Comparison of ENCODE assay signal across 18 mouse cellular contexts in the genomic region with DNA sequence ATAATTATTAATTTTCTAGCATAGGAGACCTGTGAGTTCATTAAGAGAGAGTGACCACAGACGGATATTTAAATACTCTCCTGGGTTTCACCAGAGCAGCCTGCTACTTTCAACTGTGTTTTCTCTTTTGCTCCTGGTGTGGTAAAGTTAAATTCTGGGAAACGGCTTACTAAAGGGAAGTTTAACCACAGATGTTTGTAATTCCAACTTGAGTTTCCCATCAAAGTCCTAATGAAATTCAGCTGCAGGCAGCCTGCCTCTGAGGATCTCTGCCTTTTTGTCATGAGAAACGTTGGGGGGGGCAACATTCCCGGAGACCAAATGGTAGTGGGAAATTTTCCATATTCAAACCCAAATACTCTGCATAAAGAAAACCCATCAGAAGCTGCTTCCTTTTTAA. TPM values are rescaled to one million over a fixed set of nuclear protein-coding genes. Genes with fewer than 3 reads are reported as not detected.
DNase-seq lines count a peak whose midpoint lies in the region; ATAC-seq and TF ChIP-seq lines count a peak whose summit lies in the region.
"Had no signal": no experiment of that assay in that cellular context is flagged by ENCODE, and none has a peak within 500 bp of the region (broad histone marks: within the 10 kb centered on the region; RNA-seq: fewer than 3 reads in every experiment).

No protein-coding gene starts in this region.

- no peak for TF ChIP-seq CTCF in stomach, postnatal 0 days (IDR thresholded peaks at IDR 0.05; ENCODE audit: low read depth)
- no peak for TF ChIP-seq CTCF in embryonic fibroblast, embryonic 13.5 days (IDR thresholded peaks at IDR 0.05; ENCODE audit: borderline replicate concordance, insufficient read depth, low read length)

- no peak for TF ChIP-seq EP300 in stomach, postnatal 0 days (optimal IDR thresholded peaks at IDR 0.05)

- H3K9ac ChIP-seq in hindbrain, embryonic 13.5 days, result no peak overlapping the region
- H3K9ac ChIP-seq in stomach, embryonic 14.5 days (replicated peaks; ENCODE audit: low read depth, low read length), result no peak overlapping the region
- H3K9ac ChIP-seq in stomach, postnatal 0 days (ENCODE audit: low read length), result no peak overlapping the region
- H3K9ac ChIP-seq in stomach, embryonic 16.5 days (ENCODE audit: low read length), result no peak overlapping the region
- H3K9ac ChIP-seq: heart, embryonic 13.5 days; midbrain, embryonic 15.5 days had no signal

- no peak for TF ChIP-seq POLR2A in embryonic fibroblast, embryonic 13.5 days (IDR thresholded peaks at IDR 0.05; ENCODE audit: low read depth, low read length)

- no peak overlapping the region for H3K4me2 ChIP-seq in hindbrain, embryonic 13.5 days
- no peak overlapping the region for H3K4me2 ChIP-seq in stomach, embryonic 14.5 days (replicated peaks; ENCODE audit: low read depth, low read length)
- no peak overlapping the region for H3K4me2 ChIP-seq in stomach, postnatal 0 days (replicated peaks; ENCODE audit: low read depth)
- H3K4me2 ChIP-seq in stomach, embryonic 16.5 days (ENCODE audit: low read depth, low read length), result no peak overlapping the region
- H3K4me2 ChIP-seq: heart, embryonic 13.5 days; midbrain, embryonic 15.5 days had no signal

- H3K36me3 ChIP-seq in hindbrain, embryonic 10.5 days, result no peaks in the 10 kb centered on the region
- no peaks in the 10 kb centered on the region for H3K36me3 ChIP-seq in hindbrain, embryonic 13.5 days
- no peaks in the 10 kb centered on the region for H3K36me3 ChIP-seq in stomach, embryonic 14.5 days (ENCODE audit: control insufficient read depth, insufficient read depth, low read length)
- no peaks in the 10 kb centered on the region for H3K36me3 ChIP-seq in stomach, postnatal 0 days (ENCODE audit: control insufficient read depth, insufficient read depth, low read length)
- no peaks in the 10 kb centered on the region for H3K36me3 ChIP-seq in stomach, embryonic 16.5 days (ENCODE audit: control insufficient read depth, insufficient read depth, low read length)
- H3K36me3 ChIP-seq: midbrain, embryonic 15.5 days had no signal

- no peaks in the 10 kb centered on the region for H3K9me3 ChIP-seq in hindbrain, embryonic 10.5 days
- H3K9me3 ChIP-seq in hindbrain, embryonic 13.5 days, result no peaks in the 10 kb centered on the region
- H3K9me3 ChIP-seq in stomach, embryonic 14.5 days (ENCODE audit: control insufficient read depth, low read depth, low read length), result no peaks in the 10 kb centered on the region
- H3K9me3 ChIP-seq in stomach, postnatal 0 days (ENCODE audit: control insufficient read depth, low read length), result no peaks in the 10 kb centered on the region
- no peaks in the 10 kb centered on the region for H3K9me3 ChIP-seq in stomach, embryonic 16.5 days (replicated peaks; ENCODE audit: control insufficient read depth, low read length)
- H3K9me3 ChIP-seq: heart, embryonic 13.5 days; midbrain, embryonic 15.5 days had no signal

- no peak overlapping the region for H3K27ac ChIP-seq in hindbrain, embryonic 10.5 days
- no peak overlapping the region for H3K27ac ChIP-seq in hindbrain, embryonic 13.5 days
- H3K27ac ChIP-seq in stomach, embryonic 14.5 days (ENCODE audit: low read length), result peak overlapping the region; percentile 64; the same call in 1 of the 2 replicates
- H3K27ac ChIP-seq in stomach, postnatal 0 days (replicated peaks), result no peak overlapping the region; the same call in 1 of the 2 replicates
- H3K27ac ChIP-seq in embryonic fibroblast, embryonic 13.5 days (ENCODE audit: insufficient read depth, low read length), result peak overlapping the region; percentile 100
- H3K27ac ChIP-seq in stomach, embryonic 16.5 days (ENCODE audit: low read length), result peak overlapping the region; percentile 62
- H3K27ac ChIP-seq: midbrain, embryonic 15.5 days had no signal

- WGBS in hindbrain, embryonic 10.5 days, result 46% methylated on average over 4 of the region's 4 CpGs
- WGBS in hindbrain, embryonic 13.5 days, result 49% methylated on average over 4 of the region's 4 CpGs
- WGBS in stomach, embryonic 14.5 days, result 38% methylated on average over 4 of the region's 4 CpGs
- WGBS in stomach, postnatal 0 days, result 40% methylated on average over 4 of the region's 4 CpGs
- WGBS in stomach, embryonic 16.5 days, result 37% methylated on average over 4 of the region's 4 CpGs

- H3K4me3 ChIP-seq in hindbrain, embryonic 10.5 days, result no peak overlapping the region
- no peak overlapping the region for H3K4me3 ChIP-seq in hindbrain, embryonic 13.5 days
- H3K4me3 ChIP-seq in stomach, embryonic 14.5 days (ENCODE audit: low read depth, low read length), result no peak overlapping the region
- no peak overlapping the region for H3K4me3 ChIP-seq in stomach, postnatal 0 days (ENCODE audit: low read depth, low read length)
- H3K4me3 ChIP-seq in embryonic fibroblast, embryonic 13.5 days (ENCODE audit: insufficient read depth, low read length), result no peak overlapping the region
- H3K4me3 ChIP-seq in stomach, embryonic 16.5 days (replicated peaks; ENCODE audit: low read length), result no peak overlapping the region
- H3K4me3 ChIP-seq: heart, embryonic 13.5 days; midbrain, embryonic 15.5 days had no signal

- no peaks in the 10 kb centered on the region for H3K27me3 ChIP-seq in hindbrain, embryonic 10.5 days (ENCODE audit: insufficient read depth, poor library complexity, severe bottlenecking)
- no peaks in the 10 kb centered on the region for H3K27me3 ChIP-seq in hindbrain, embryonic 13.5 days
- no peaks in the 10 kb centered on the region for H3K27me3 ChIP-seq in stomach, embryonic 14.5 days (ENCODE audit: control insufficient read depth, insufficient read depth, low read length)
- no peaks in the 10 kb centered on the region for H3K27me3 ChIP-seq in stomach, postnatal 0 days (ENCODE audit: control insufficient read depth, insufficient read depth, low read length)
- no peaks in the 10 kb centered on the region for H3K27me3 ChIP-seq in stomach, embryonic 16.5 days (ENCODE audit: control insufficient read depth, insufficient read depth, low read length)
- H3K27me3 ChIP-seq: CH12.LX; heart, embryonic 13.5 days; midbrain, embryonic 15.5 days; Patski had no signal

- no peaks in the 10 kb centered on the region for H3K4me1 ChIP-seq in hindbrain, embryonic 10.5 days (replicated peaks)
- H3K4me1 ChIP-seq in hindbrain, embryonic 13.5 days (replicated peaks), result no peaks in the 10 kb centered on the region
- H3K4me1 ChIP-seq in stomach, embryonic 14.5 days (ENCODE audit: control insufficient read depth, insufficient read depth, low read length), result peaks cover 5% of the 10 kb centered on the region; the same call in 1 of the 2 replicates
- H3K4me1 ChIP-seq in stomach, postnatal 0 days (replicated peaks; ENCODE audit: control insufficient read depth, insufficient read depth), result 0 out of 2 replicates have a peak, but pooled peaks cover 3% of the 10 kb centered on the region
- H3K4me1 ChIP-seq in embryonic fibroblast, embryonic 13.5 days (ENCODE audit: control insufficient read depth, insufficient read depth, low read length), result peaks cover 8% of the 10 kb centered on the region; the same call in 1 of the 2 replicates
- H3K4me1 ChIP-seq in stomach, embryonic 16.5 days (ENCODE audit: control insufficient read depth, insufficient read depth, low read length), result peaks cover 14% of the 10 kb centered on the region
- H3K4me1 ChIP-seq: midbrain, embryonic 15.5 days had no signal

- ATAC-seq in hindbrain, embryonic 13.5 days (ENCODE audit: low FRiP score), result no peak
- no peak for ATAC-seq in stomach, embryonic 14.5 days (ENCODE audit: insufficient number of reproducible peaks, insufficient read depth, low FRiP score, low read depth)
- ATAC-seq in stomach, postnatal 0 days (ENCODE audit: low FRiP score, low TSS enrichment), result no peak
- ATAC-seq in stomach, embryonic 16.5 days (ENCODE audit: insufficient read depth, low FRiP score), result no peak
- ATAC-seq: lung, postnatal 0 days; midbrain, embryonic 15.5 days; Patski had no signal

- peak; percentile 10 for DNase-seq in hindbrain, embryonic 10.5 days (ENCODE audit: low spot score)
- DNase-seq in stomach, postnatal 0 days (ENCODE audit: low spot score), result no peak
- no peak for DNase-seq in ovary, postnatal 36 days (ENCODE audit: low spot score)
- DNase-seq in thymus, postnatal 0 days (ENCODE audit: low spot score), result no peak
- DNase-seq: adrenal gland, adult 2 months; cerebellum, adult 9-11 months; left cerebral cortex, postnatal 4 days; retina, postnatal 1 day; thymus, adult 18-20 months had no signal

RNA-seq across cellular contexts. Expression of gene Lama4, which starts 7.7 kb away (rescaled TPM):
- 15.0 and 17.5 TPM in 2 replicates for polyA plus RNA-seq in hindbrain, embryonic 10.5 days (2016; fragmentation: Nextera tagmentation; extraction: Ambion mirVana)
- 22.3 and 23.3 TPM in 2 replicates for polyA plus RNA-seq in hindbrain, embryonic 13.5 days (2015; fragmentation: Nextera tagmentation; extraction: Ambion mirVana)
- 68.9 and 72.8 TPM in 2 replicates for polyA plus RNA-seq in stomach, embryonic 14.5 days (2014; fragmentation: Nextera tagmentation; extraction: Ambion mirVana)
- 27.6 and 28.9 TPM in 2 replicates for polyA plus RNA-seq in stomach, postnatal 0 days (2015; fragmentation: Nextera tagmentation; extraction: Ambion mirVana)
- 88.0 and 177 TPM in 2 replicates for polyA plus RNA-seq in embryonic fibroblast, embryonic 13.5 days (2011; ENCODE audit: insufficient read length, low read depth, missing spikeins)
- polyA plus RNA-seq in stomach, embryonic 16.5 days (2015; fragmentation: Nextera tagmentation; extraction: Ambion mirVana), result 72.4 and 75.1 TPM in 2 replicates
- 7.5 and 7.8 TPM in 2 replicates for polyA plus RNA-seq in thymus, postnatal 0 days (2015; fragmentation: Nextera tagmentation; extraction: Ambion mirVana)

Comparison
In these comparisons a context has a peak if more than half of its experiments do, and no peak if none do; other contexts are left out.
1. H3K27ac ChIP-seq: peak in stomach, embryonic 14.5 days (single experiment), embryonic fibroblast, embryonic 13.5 days (single experiment) and stomach, embryonic 16.5 days (single experiment); none in hindbrain, embryonic 10.5 days (single experiment), hindbrain, embryonic 13.5 days (single experiment) and stomach, postnatal 0 days (single experiment).